Mouse (Mus musculus): Measurements from ENCODE around the gene Sod1.

GRCm38 (mm10) chr16:90214731-90215565, 5.6 kb upstream of the Sod1 start:
- TF ChIP-seq CTCF (IDR thresholded peaks at IDR 0.05; ENCODE audit: low read depth, low read length) (no peak), GATA2 (IDR thresholded peaks at IDR 0.05; ENCODE audit: borderline replicate concordance, low read depth, low read length) (no peak), GATA1 (IDR thresholded peaks at IDR 0.05; ENCODE audit: borderline replicate concordance, low read length) (no peak), TAL1 (conservative IDR thresholded peaks at IDR 0.05; ENCODE audit: low read depth, low read length) (no peak)
